Mouse (Mus musculus) C2C12 (cell line): ENCODE data around the gene Hephl1. TPM values are rescaled to one million over a fixed set of nuclear protein-coding genes. Genes with fewer than 3 reads are reported as not detected.
A peak's percentile ranks its signal among the peaks of the same experiment; 100 is the strongest.

Source experiments
- H3K27me3 ChIP-seq: one replicate; pipeline ENCODE4 v1.6.1; 2011; ENCODE audit not compliant: control insufficient read depth, insufficient read depth, insufficient read length
- H3K36me3 ChIP-seq: one replicate; pipeline ENCODE4 v1.6.1; 2011; ENCODE audit not compliant: control insufficient read depth, insufficient read depth
- H3K4me3 ChIP-seq: one replicate; pipeline ENCODE4 v1.5.1; 2011; ENCODE audit warnings: mild to moderate bottlenecking, control low read depth; ENCODE audit not compliant: poor library complexity, insufficient read depth, severe bottlenecking
- H3K79me2 ChIP-seq: one replicate; pipeline ENCODE4 v1.6.1; 2011; ENCODE audit not compliant: control insufficient read depth, insufficient read depth
- H3K79me3 ChIP-seq: one replicate; pipeline ENCODE4 v1.6.1; 2011; ENCODE audit warnings: low read depth, control low read depth
- H3ac ChIP-seq: one replicate; pipeline ENCODE3; 2011; ENCODE audit warnings: low read depth; ENCODE audit not compliant: control insufficient read depth, insufficient read length
- CEBPB ChIP-seq: IDR thresholded peaks from one replicate; pipeline ENCODE4 v1.6.1; 2011; ENCODE audit warnings: low read depth, mild to moderate bottlenecking, control low read depth, moderate library complexity
- CTCF ChIP-seq: IDR thresholded peaks from one replicate; pipeline ENCODE4 v1.5.1; 2011; ENCODE audit not compliant: control insufficient read depth, insufficient read depth, insufficient read length
- FOSL1 ChIP-seq: IDR thresholded peaks from one replicate; pipeline ENCODE4 v1.8.0; 2011; ENCODE audit warnings: mild to moderate bottlenecking, low read length; ENCODE audit not compliant: poor library complexity, insufficient read depth, severe bottlenecking
- MAX ChIP-seq: IDR thresholded peaks from one replicate; pipeline ENCODE4 v1.6.1; 2011; ENCODE audit warnings: mild to moderate bottlenecking, control low read depth
- MYOD1 ChIP-seq: IDR thresholded peaks from one replicate; pipeline ENCODE4 v1.6.1; 2011; ENCODE audit warnings: low read depth; ENCODE audit not compliant: control insufficient read depth, insufficient read length
- MYOG ChIP-seq: IDR thresholded peaks from one replicate; pipeline ENCODE4 v1.6.1; 2011; ENCODE audit not compliant: control insufficient read depth, insufficient read length; ENCODE audit errors: extremely low read depth
- USF1 ChIP-seq: IDR thresholded peaks from one replicate; pipeline ENCODE4 v1.6.1; 2011; ENCODE audit warnings: low read depth, mild to moderate bottlenecking, control low read depth, moderate library complexity
- polyA plus RNA-seq: library from polyadenylated mRNA; unstranded; fragments of >200 nt; fragmentation: generic; extraction: Trizol; gene quantifications from one replicate; pipeline ENCODE4 v1.2.1, GENCODE M21; 2012; ENCODE audit warnings: missing spikeins

The Hephl1 gene
- polyA plus RNA-seq, 1 experiment = 0.08 TPM

DNA sequence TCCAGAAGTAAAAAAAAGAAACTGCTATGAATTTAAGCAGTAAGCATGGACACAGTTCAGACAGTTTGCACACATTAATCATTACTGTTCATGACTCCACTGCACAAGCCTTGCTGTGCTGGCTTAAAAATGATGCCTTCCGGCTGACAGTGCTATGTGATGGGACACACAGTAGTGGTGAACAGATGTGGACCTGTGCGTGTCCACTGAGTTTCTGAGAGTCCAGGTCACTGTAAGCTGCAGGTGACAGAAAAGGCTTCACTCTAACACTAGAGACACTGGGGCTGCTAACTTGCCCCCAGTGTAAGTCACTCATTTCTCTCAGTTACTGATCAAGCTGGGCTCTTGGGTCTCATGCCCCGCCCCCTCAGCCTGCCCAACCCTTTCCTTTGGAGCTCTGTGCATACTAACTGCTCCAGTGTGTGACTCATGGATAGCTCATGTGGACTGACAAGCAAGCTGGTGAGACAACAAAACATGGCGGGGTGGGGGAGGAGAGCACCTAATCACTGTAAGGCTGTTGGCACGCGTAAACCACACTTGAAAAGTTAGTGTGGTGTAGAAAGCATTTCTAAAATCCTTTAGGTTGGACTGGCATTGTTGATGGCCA, 43.1 kb downstream of the Hephl1 start:
- H3K79me3 ChIP-seq = no peaks in the 10 kb centered on the region
- H3K4me3 ChIP-seq = no peak overlapping the region
- H3K79me2 ChIP-seq = no peaks in the 10 kb centered on the region
- H3K27me3 ChIP-seq = no peaks in the 10 kb centered on the region
- H3ac ChIP-seq = no peak overlapping the region
- peak; percentile 79 for TF ChIP-seq FOSL1
- TF ChIP-seq MYOG = no peak
- peak; percentile 91 for TF ChIP-seq MAX
- no peaks in the 10 kb centered on the region for H3K36me3 ChIP-seq

DNA sequence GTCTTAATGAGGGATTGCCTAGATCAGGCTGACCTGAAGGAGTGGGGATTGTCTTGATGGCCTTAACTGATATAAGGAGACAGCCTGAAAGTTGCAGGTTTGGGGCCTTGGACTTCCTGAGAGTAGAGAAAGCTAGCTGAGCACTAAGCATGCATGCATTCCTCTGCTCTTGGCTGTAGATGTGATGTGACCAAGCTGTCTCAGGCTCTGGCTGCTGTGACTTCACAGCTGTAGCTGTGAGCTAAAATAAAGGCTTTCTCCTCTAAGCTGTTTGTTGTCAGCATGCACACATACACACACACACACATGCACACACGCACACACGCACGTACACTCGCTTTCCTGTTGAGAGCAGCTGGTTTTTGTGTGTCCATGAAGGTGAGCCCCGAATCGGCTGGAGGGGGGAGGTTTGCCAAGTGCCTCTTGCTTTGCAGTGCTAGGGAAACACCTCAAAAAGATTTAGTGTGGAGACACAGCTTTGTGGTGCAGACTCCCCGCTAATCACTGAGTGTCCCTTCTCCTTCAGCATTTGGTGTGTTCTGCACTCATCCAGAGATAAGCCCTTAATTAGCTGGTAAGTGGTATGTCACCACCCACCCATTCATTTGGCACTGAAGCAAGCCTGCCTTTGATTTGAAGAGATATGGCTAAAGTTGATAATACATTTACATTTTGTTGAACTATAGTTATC, 43.8 kb downstream of the Hephl1 start:
- no peaks in the 10 kb centered on the region for H3K79me3 ChIP-seq
- no peak overlapping the region for H3K4me3 ChIP-seq
- H3K36me3 ChIP-seq = no peaks in the 10 kb centered on the region
- H3ac ChIP-seq = no peak overlapping the region
- H3K79me2 ChIP-seq = no peaks in the 10 kb centered on the region
- H3K27me3 ChIP-seq = no peaks in the 10 kb centered on the region
- TF ChIP-seq MYOG = no peak
- TF ChIP-seq MAX = no peak
- no peak for TF ChIP-seq CEBPB
- TF ChIP-seq MYOD1 = no peak
- TF ChIP-seq CTCF = no peak
- TF ChIP-seq FOSL1 = no peak
- no peak for TF ChIP-seq USF1

- Histone ChIP-seq H3K36me3 (no peaks in the 10 kb centered on the region), H3K79me2 (no peaks in the 10 kb centered on the region), H3K4me3 (no peak overlapping the region), H3K79me3 (no peaks in the 10 kb centered on the region), H3K27me3 (no peaks in the 10 kb centered on the region), H3ac (no peak overlapping the region)
- TF ChIP-seq CEBPB = no peak
- TF ChIP-seq CTCF = no peak
- TF ChIP-seq USF1 = no peak
- TF ChIP-seq MYOD1 = no peak
- TF ChIP-seq FOSL1 = no peak
- TF ChIP-seq MAX = no peak
- TF ChIP-seq MYOG = no peak
Measured at GRCm38 (mm10) chr9:15064176-15064575, 47.7 kb downstream of the Hephl1 start.

DNA sequence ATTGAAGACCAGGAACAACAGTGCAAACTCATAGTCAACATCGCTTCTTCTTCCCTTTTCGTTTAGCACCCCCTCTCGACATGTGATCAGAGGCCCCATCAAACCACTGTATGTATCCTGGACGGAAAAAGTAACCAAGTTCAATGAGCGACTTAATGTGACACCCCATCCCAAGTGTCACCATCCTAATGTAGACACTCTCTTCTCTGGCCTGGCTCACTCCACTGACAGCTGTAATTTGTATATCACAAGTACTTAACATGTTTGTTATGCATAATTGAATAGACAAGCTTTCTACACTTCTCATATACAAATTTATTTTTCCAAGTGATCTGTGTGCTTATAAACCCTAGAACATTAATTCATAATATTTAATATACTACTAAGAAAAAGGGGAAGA, 51.1 kb downstream of the Hephl1 start:
- H3K36me3 ChIP-seq = no peaks in the 10 kb centered on the region
- H3K79me3 ChIP-seq = no peaks in the 10 kb centered on the region
- TF ChIP-seq MYOG = no peak
- no peak for TF ChIP-seq FOSL1
- TF ChIP-seq MAX = no peak
- TF ChIP-seq CTCF = no peak
- no peak for TF ChIP-seq MYOD1
- TF ChIP-seq CEBPB = no peak
- no peak for TF ChIP-seq USF1
- no peaks in the 10 kb centered on the region for H3K79me2 ChIP-seq
- no peak overlapping the region for H3K4me3 ChIP-seq
- no peaks in the 10 kb centered on the region for H3K27me3 ChIP-seq
- H3ac ChIP-seq = no peak overlapping the region

DNA sequence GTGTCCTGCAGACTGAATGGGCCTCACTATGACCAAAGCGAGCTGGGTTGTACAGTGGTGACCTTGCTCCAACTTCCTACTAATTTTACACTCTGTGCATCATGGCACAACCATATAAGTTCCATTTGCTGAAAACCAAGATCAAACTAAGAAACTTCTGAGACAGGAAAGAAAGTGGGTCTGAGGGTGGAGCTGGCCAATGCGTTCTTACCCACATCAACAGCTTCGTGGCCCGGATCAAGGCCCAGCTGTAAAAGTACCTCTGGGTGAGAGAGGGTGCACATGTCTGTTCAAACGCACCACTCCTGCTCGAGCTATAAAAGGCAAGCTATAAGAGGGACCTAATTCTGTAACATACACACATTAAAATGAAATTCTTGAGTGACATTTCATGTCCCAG, 51.9 kb downstream of the Hephl1 start:
- no peaks in the 10 kb centered on the region for H3K79me3 ChIP-seq
- H3K4me3 ChIP-seq = no peak overlapping the region
- H3K36me3 ChIP-seq = no peaks in the 10 kb centered on the region
- H3K79me2 ChIP-seq = no peaks in the 10 kb centered on the region
- H3K27me3 ChIP-seq = no peaks in the 10 kb centered on the region
- H3ac ChIP-seq = no peak overlapping the region
- no peak for TF ChIP-seq MAX
- TF ChIP-seq USF1 = no peak
- TF ChIP-seq MYOG = no peak
- no peak for TF ChIP-seq MYOD1

DNA sequence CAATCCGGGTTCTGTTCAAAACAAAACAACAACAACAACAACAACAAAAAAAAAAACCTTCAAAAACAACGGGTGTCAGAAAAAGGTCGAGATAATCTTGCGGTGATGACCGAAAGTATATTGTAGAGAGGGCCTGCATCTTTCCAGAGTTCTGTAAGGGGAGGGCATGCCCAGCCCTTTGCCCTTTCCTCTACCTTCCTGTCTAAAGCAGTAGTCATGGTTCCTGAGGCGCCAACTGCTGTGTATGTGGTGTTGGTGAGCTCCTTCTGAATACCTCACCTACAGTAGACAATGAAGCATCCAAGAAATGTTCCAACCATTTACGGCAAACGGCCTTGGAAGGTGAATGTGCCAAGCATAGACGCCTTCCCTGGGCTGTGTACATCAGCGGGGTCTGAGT, 66.2 kb downstream of the Hephl1 start:
- peak overlapping the region; percentile 57 for H3K4me3 ChIP-seq
- H3K79me3 ChIP-seq = peaks cover 20% of the 10 kb centered on the region
- no peaks in the 10 kb centered on the region for H3K36me3 ChIP-seq
- TF ChIP-seq FOSL1 (no peak), CEBPB (no peak), CTCF (no peak), MYOD1 (no peak), USF1 (no peak)
- H3ac ChIP-seq = peak overlapping the region; percentile 55
- no peaks in the 10 kb centered on the region for H3K27me3 ChIP-seq
- peaks cover 44% of the 10 kb centered on the region for H3K79me2 ChIP-seq
